Mouse (Mus musculus): ENCODE data around the gene Rnasek.

DNA sequence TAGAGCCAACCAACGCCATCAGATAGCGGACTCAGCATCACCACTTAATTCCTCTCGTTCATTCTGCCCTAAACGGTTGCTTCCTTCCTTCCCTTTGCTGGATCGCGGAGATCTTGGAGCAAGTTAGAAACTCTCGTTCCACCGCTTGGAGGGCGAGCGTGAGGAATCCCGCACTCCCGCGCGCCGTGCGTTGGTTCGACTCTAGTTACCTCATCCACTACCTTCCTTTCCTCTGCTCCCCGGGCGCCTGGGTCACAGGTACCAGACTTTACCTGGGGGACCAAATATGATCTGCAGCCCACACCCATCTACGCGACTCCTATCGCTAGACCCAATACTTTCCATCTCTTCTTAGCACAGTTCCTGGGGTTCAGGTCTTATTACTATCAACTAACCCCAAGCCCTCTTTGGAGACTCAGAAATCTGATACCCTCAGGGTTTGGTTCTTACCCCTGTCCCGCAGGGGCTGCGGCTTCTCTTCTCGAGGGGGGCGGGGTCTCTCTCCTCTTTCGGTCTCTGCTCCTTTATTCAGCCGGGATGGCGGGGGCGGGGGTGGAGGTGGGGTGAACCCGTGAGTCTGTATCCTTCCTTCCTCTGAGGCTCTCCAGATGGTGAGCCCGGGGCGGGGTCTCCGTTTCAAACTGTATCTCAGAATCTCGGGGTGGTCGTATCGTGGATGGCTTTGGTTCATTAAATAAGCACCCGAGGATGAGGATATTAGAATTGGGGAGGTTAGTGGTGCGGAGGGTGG is 10.2 kb downstream of the Rnasek start, which contains the start of gene Bcl6b:
- TF ChIP-seq CTCF (IDR thresholded peaks at IDR 0.05; ENCODE audit: low read depth) (no peak), EP300 (IDR thresholded peaks at IDR 0.05; ENCODE audit: low read depth) (no peak)
